Mouse (Mus musculus) heart, postnatal 0 days (tissue): Measurements from ENCODE around the gene Ap2s1. TPM values are rescaled to one million over a fixed set of nuclear protein-coding genes. Genes with fewer than 3 reads are reported as not detected.
A peak's percentile ranks its signal among the peaks of the same experiment; 100 is the strongest.

Source experiments
- ATAC-seq: fragments of 200-750 bp; cut with Nextera tagmentation; 2 replicates; pipeline ENCODE4 v1.8.0; 2017; ENCODE audit warnings: low read depth, moderate number of reproducible peaks, moderate library complexity; ENCODE audit not compliant: insufficient read depth
- DNase-seq: peaks from one replicate; pipeline ENCODE4 v3.0.0-alpha.2; 2016; ENCODE audit warnings: low spot score
- H3K27ac ChIP-seq: fragments of 300-500 bp; sonication (generic); 2 replicates; pipeline ENCODE4 v1.5.1; 2014; ENCODE audit warnings: low read depth, mild to moderate bottlenecking
- H3K27me3 ChIP-seq: fragments of 300-500 bp; sonication (generic); 2 replicates; pipeline ENCODE4 v1.6.1; 2014; ENCODE audit warnings: low read length, mixed read lengths; ENCODE audit not compliant: control insufficient read depth, insufficient read depth
- H3K36me3 ChIP-seq: fragments of 300-500 bp; sonication (generic); replicated peaks from 2 replicates; pipeline ENCODE4 v1.6.1; 2014; ENCODE audit warnings: low read length, mixed read lengths; ENCODE audit not compliant: control insufficient read depth, insufficient read depth
- H3K4me1 ChIP-seq: fragments of 300-500 bp; sonication (generic); 2 replicates; pipeline ENCODE4 v1.6.1; 2014; ENCODE audit warnings: antibody characterized with exemption; ENCODE audit not compliant: control insufficient read depth, insufficient read depth
- H3K4me2 ChIP-seq: fragments of 300-500 bp; sonication (generic); 2 replicates; pipeline ENCODE4 v1.6.1; 2014; ENCODE audit warnings: low read depth, mild to moderate bottlenecking, low read length, moderate library complexity
- H3K4me3 ChIP-seq: fragments of 300-500 bp; sonication (generic); 2 replicates; pipeline ENCODE4 v1.5.1; 2014; ENCODE audit warnings: low read depth, low read length
- H3K9ac ChIP-seq: fragments of 300-500 bp; sonication (generic); replicated peaks from 2 replicates; pipeline ENCODE4 v1.6.1; 2014; ENCODE audit warnings: low read depth, low read length, mixed read lengths
- H3K9me3 ChIP-seq: fragments of 300-500 bp; sonication (generic); replicated peaks from 2 replicates; pipeline ENCODE4 v1.6.1; 2016; ENCODE audit warnings: low read length; ENCODE audit not compliant: control insufficient read depth
- CTCF ChIP-seq: IDR thresholded peaks from 2 replicates; pipeline ENCODE4 v1.5.1; 2016; ENCODE audit warnings: antibody characterized with exemption, control low read depth, low read depth
- EP300 ChIP-seq: IDR thresholded peaks from 2 replicates; pipeline ENCODE4 v1.6.1; 2016; ENCODE audit warnings: antibody characterized with exemption, low read depth
- WGBS: fragments of 180-500 bp; shearing (Covaris S2); extraction: QIAGEN DNeasy Blood & Tissue Kit; methylation state at CpG from one replicate; pipeline ENCODE4 v1.1.7; 2014; 5-methylcytosine and 5-hydroxymethylcytosine counted together
- polyA plus RNA-seq: library from polyadenylated mRNA; unstranded; fragments of >200 nt; fragmentation: Nextera tagmentation; extraction: Ambion mirVana; gene quantifications from 2 replicates; pipeline ENCODE4 v1.2.1, GENCODE M21; 2015
- total RNA-seq: library from RNA; depleted of rRNA; stranded (reverse); fragments of >200 nt; gene quantifications from 2 replicates; pipeline ENCODE4 v1.2.3, GENCODE M21; 2014; ENCODE audit warnings: low replicate concordance; rRNA removed

Ap2s1 gene
- 299 and 316 TPM in 2 replicates for total RNA-seq
- 215 and 216 TPM in 2 replicates for polyA plus RNA-seq

GRCm38 (mm10) chr7:16738073-16738696 lies at the start of gene Ap2s1:
Gene Ap2s1 (plus strand): TSS chr7:16738410.
- WGBS = under 1% methylated on average over 34 of the region's 34 CpGs

GRCm38 (mm10) chr7:16689196-16689595 lies 49.0 kb upstream of the Ap2s1 start:
- peak; percentile 63 for ATAC-seq
- H3K4me2 ChIP-seq = no peak overlapping the region
- H3K4me3 ChIP-seq = no peak overlapping the region
- no peaks in the 10 kb centered on the region for H3K4me1 ChIP-seq
- H3K27ac ChIP-seq = 0 out of 2 replicates have a peak overlapping the region, but pooled peaks have one; percentile 30
- H3K27me3 ChIP-seq = no peaks in the 10 kb centered on the region
- TF ChIP-seq CTCF (peak; percentile 25), EP300 (no peak)
- no peaks in the 10 kb centered on the region for H3K36me3 ChIP-seq
- peaks cover 14% of the 10 kb centered on the region; the same call in 1 of the 2 replicates for H3K9me3 ChIP-seq
- no peak for DNase-seq
- no peak overlapping the region for H3K9ac ChIP-seq
- 58% methylated on average over 5 of the region's 5 CpGs for WGBS

More at GRCm38 (mm10) chr7:16738073-16738696, at the start of gene Ap2s1:
- ATAC-seq (peak; percentile 94), DNase-seq (peak; percentile 99)
- H3K27ac ChIP-seq = peak within 1 kb of the TSS; percentile 54; the same call in 1 of the 2 replicates
- peak; percentile 77; the same call in 1 of the 2 replicates for TF ChIP-seq EP300
- TF ChIP-seq CTCF = no peak
- H3K27me3 ChIP-seq = no peaks in the 10 kb centered on the region
- peak within 1 kb of the TSS; percentile 85 for H3K9ac ChIP-seq
- H3K9me3 ChIP-seq = no peaks in the 10 kb centered on the region
- peaks cover 9% of the 10 kb centered on the region; the same call in 1 of the 2 replicates for H3K4me1 ChIP-seq
- 0 out of 2 replicates have a peak, but pooled peaks cover 3% of the 10 kb centered on the region for H3K36me3 ChIP-seq
- peak within 1 kb of the TSS; percentile 83 for H3K4me2 ChIP-seq
- H3K4me3 ChIP-seq = peak within 1 kb of the TSS; percentile 80

- DNase-seq (no peak), ATAC-seq (no peak)
- Histone ChIP-seq H3K27ac (no peak overlapping the region), H3K4me2 (no peak overlapping the region), H3K4me3 (no peak overlapping the region), H3K9ac (no peak overlapping the region), H3K4me1 (no peaks in the 10 kb centered on the region), H3K9me3 (no peaks in the 10 kb centered on the region), H3K36me3 (no peaks in the 10 kb centered on the region), H3K27me3 (no peaks in the 10 kb centered on the region)
- 32% methylated on average over 3 of the region's 3 CpGs for WGBS
- TF ChIP-seq EP300 = no peak
- TF ChIP-seq CTCF = peak; percentile 76
Observed at GRCm38 (mm10) chr7:16695025-16695424, 43.2 kb upstream of the Ap2s1 start.

GRCm38 (mm10) chr7:16699042-16699441 lies 39.2 kb upstream of the Ap2s1 start:
- H3K9me3 ChIP-seq = no peaks in the 10 kb centered on the region
- H3K27me3 ChIP-seq = no peaks in the 10 kb centered on the region
- ATAC-seq (no peak), DNase-seq (peak; percentile 36)
- no peaks in the 10 kb centered on the region for H3K36me3 ChIP-seq
- H3K4me2 ChIP-seq = no peak overlapping the region
- H3K4me3 ChIP-seq = no peak overlapping the region
- H3K9ac ChIP-seq = no peak overlapping the region
- TF ChIP-seq CTCF = peak; percentile 71
- TF ChIP-seq EP300 = no peak
- WGBS = 36% methylated on average over 2 of the region's 2 CpGs
- no peak overlapping the region for H3K27ac ChIP-seq
- peaks cover 8% of the 10 kb centered on the region; the same call in 1 of the 2 replicates for H3K4me1 ChIP-seq

GRCm38 (mm10) chr7:16700583-16700982 lies 37.6 kb upstream of the Ap2s1 start:
- Histone ChIP-seq H3K27ac (0 out of 2 replicates have a peak overlapping the region, but pooled peaks have one; percentile 35), H3K4me3 (no peak overlapping the region), H3K36me3 (no peaks in the 10 kb centered on the region), H3K27me3 (no peaks in the 10 kb centered on the region), H3K9ac (no peak overlapping the region), H3K4me2 (no peak overlapping the region), H3K9me3 (no peaks in the 10 kb centered on the region), H3K4me1 (peaks cover 8% of the 10 kb centered on the region; the same call in 1 of the 2 replicates)
- DNase-seq (peak; percentile 49), ATAC-seq (peak; percentile 74)
- WGBS = 41% methylated on average over 5 of the region's 5 CpGs
- TF ChIP-seq EP300 = no peak
- no peak for TF ChIP-seq CTCF
